Mouse (Mus musculus) ES-Bruce4 (cell line): ENCODE data around the gene Fkbp2.

Experiments used
- CTCF ChIP-seq: IDR thresholded peaks from one replicate; pipeline ENCODE4 v1.8.1; 2011; ENCODE audit warnings: low read depth, low read length
- EP300 ChIP-seq: IDR thresholded peaks from 2 replicates; pipeline ENCODE4 v1.6.1; 2011; ENCODE audit warnings: low read depth, low read length; ENCODE audit not compliant: insufficient read depth
- POLR2A ChIP-seq: IDR thresholded peaks from one replicate; pipeline ENCODE4 v1.8.1; 2011; ENCODE audit warnings: low read length; ENCODE audit not compliant: insufficient read depth

DNA sequence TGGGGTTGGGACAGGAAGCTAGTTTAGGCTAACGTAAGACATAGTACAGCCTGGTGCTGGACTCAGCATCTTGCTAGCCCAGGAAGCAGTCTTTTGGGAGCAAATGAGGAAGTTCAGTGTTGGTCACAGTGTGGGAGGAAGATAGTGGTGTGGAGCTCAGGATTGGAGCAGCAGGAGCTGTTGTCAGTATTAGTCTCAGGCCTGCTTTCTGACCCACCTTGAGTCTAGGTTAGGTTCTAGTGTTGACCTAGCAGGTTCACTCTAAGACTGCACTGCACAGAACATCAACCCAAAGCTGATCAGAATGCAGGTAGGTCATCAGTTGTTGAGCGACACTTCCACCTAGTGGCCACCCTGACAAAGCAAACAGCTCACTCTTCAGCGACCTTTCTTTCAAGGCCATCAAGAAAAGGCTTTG is 39.9 kb upstream of the Fkbp2 start:
- TF ChIP-seq POLR2A (no peak), CTCF (peak; percentile 60), EP300 (no peak)
